ENCODE assay signal across 8 mouse cellular contexts in the genomic region with DNA sequence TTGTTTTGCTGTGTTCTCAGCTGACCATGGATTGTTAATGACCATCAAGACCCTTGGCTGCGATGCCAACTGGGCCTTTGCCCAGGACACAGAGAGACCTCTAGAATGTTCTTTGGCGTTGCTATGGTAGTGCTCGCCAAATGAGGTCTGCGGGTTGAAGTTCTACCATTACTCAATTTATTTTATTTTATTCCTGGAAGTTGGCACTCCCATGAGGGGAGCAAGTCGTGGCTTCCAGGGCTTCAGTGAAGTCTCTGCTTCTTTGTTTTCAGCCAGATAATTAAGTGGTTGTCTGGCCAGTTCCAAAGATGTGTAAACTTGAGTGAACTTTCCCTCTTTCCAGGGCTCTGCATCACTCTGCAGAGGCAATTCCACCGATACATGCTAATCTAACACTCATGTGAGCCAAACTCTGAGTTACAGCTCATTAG. TPM values are rescaled to one million over a fixed set of nuclear protein-coding genes. Genes with fewer than 3 reads are reported as not detected.
DNase-seq lines count a peak whose midpoint lies in the region; ATAC-seq lines count a peak whose summit lies in the region.

No protein-coding gene starts in this region.

- H3K4me1 ChIP-seq in midbrain, embryonic 16.5 days (ENCODE audit: control insufficient read depth, insufficient read depth, low read length): no peaks in the 10 kb centered on the region

- WGBS in midbrain, embryonic 16.5 days: 84% methylated on average over 6 of the region's 6 CpGs

- H3K9ac ChIP-seq in midbrain, embryonic 16.5 days (ENCODE audit: low read depth, low read length): no peak overlapping the region

- H3K4me3 ChIP-seq in midbrain, embryonic 16.5 days (ENCODE audit: low read depth, low read length): no peak overlapping the region

- H3K27ac ChIP-seq in midbrain, embryonic 16.5 days (ENCODE audit: low read length): no peak overlapping the region

- ATAC-seq in midbrain, embryonic 16.5 days: no peak; the same call in 1 of the 2 replicates

- intact Hi-C loops in left cerebral cortex, postnatal 14 days (cut with DNase I): no loop called here

- peak; percentile 46 for DNase-seq in adrenal gland, postnatal 10 days
- DNase-seq in adrenal gland, adult 2 months: no peak
- DNase-seq in right cerebral cortex, adult 18-20 months: peak; percentile 66
- no peak for DNase-seq in right cerebral cortex, postnatal 25 days
- DNase-seq in left cerebral cortex, postnatal 14 days (ENCODE audit: low spot score in 2 of 2): peak; percentile 64 to 78
- DNase-seq in right cerebral cortex, postnatal 4 days: peak; percentile 53
- DNase-seq in embryo, embryonic 11 days: no peak

- H3K9me3 ChIP-seq in midbrain, embryonic 16.5 days (replicated peaks; ENCODE audit: control insufficient read depth, low read length, poor library complexity, severe bottlenecking): no peaks in the 10 kb centered on the region; the same call in 1 of the 2 replicates

- 0 out of 2 replicates have a peak, but pooled peaks cover 4% of the 10 kb centered on the region for H3K36me3 ChIP-seq in midbrain, embryonic 16.5 days (ENCODE audit: control insufficient read depth, insufficient read depth, low read length)

- no peak overlapping the region for H3K4me2 ChIP-seq in midbrain, embryonic 16.5 days (ENCODE audit: low read length)

- no peaks in the 10 kb centered on the region for H3K27me3 ChIP-seq in midbrain, embryonic 16.5 days (ENCODE audit: control insufficient read depth, insufficient read depth, low read depth, low read length)

RNA-seq across cellular contexts. Expression of gene Retreg1, which starts 43.6 kb away (rescaled TPM):
- 10 to 100 TPM; 26.1 to 38.4 TPM for total RNA-seq in adrenal gland, postnatal 10 days (2021)
- total RNA-seq in adrenal gland, adult 2 months (2021): 10 to 100 TPM; 31.1 to 40.7 TPM
- polyA plus RNA-seq in adrenal gland, adult 2 months (2012; rRNA removed): 8.9 and 16.4 TPM in 2 replicates
- total RNA-seq in left cerebral cortex, postnatal 14 days (2021): 10 to 100 TPM; 35.0 to 39.9 TPM
- 16.1 and 18.4 TPM in 2 replicates for polyA plus RNA-seq in midbrain, embryonic 16.5 days (2015; fragmentation: Nextera tagmentation; extraction: Ambion mirVana)

Comparison
In these comparisons a context has a peak if more than half of its experiments do, and no peak if none do; other contexts are left out.
1. DNase-seq: peak in adrenal gland, postnatal 10 days (single experiment), right cerebral cortex, adult 18-20 months (single experiment), left cerebral cortex, postnatal 14 days (2 of 2) and right cerebral cortex, postnatal 4 days (single experiment); none in adrenal gland, adult 2 months (single experiment), right cerebral cortex, postnatal 25 days (single experiment) and embryo, embryonic 11 days (single experiment).